Mouse (Mus musculus) G1E (cell line): ENCODE results near the gene Tln2. TPM values are rescaled to one million over a fixed set of nuclear protein-coding genes. Genes with fewer than 3 reads are reported as not detected.

Source experiments
- ATAC-seq: 2 replicates; pipeline ENCODE4 v1.8.0; 2016; ENCODE audit warnings: mild to moderate bottlenecking; ENCODE audit not compliant: insufficient number of reproducible peaks, poor library complexity, low FRiP score, severe bottlenecking; ENCODE audit errors: extremely low read depth
- DNase-seq: peaks from one replicate; pipeline ENCODE4 v3.0.0; 2012; ENCODE audit warnings: low spot score
- H3K27me3 ChIP-seq: 2 replicates; pipeline ENCODE4 v1.6.1; 2012; ENCODE audit warnings: mild to moderate bottlenecking, low read length, inconsistent platforms; ENCODE audit not compliant: insufficient read depth
- H3K36me3 ChIP-seq: replicated peaks from 2 replicates; pipeline ENCODE3; 2012; ENCODE audit warnings: mild to moderate bottlenecking, inconsistent platforms
- H3K4me1 ChIP-seq: 2 replicates; pipeline ENCODE4 v1.6.1; 2012; ENCODE audit warnings: low read depth, low read length, inconsistent platforms, mixed read lengths; ENCODE audit not compliant: insufficient read depth
- H3K4me3 ChIP-seq: 2 replicates; pipeline ENCODE4 v1.5.1; 2012; ENCODE audit warnings: low read depth, mild to moderate bottlenecking, inconsistent platforms, low read length, moderate library complexity, mixed read lengths
- H3K9me3 ChIP-seq: replicated peaks from 2 replicates; pipeline ENCODE4 v1.6.1; 2012; ENCODE audit warnings: inconsistent platforms
- CTCF ChIP-seq: IDR thresholded peaks from 2 replicates; pipeline ENCODE4 v1.5.1; 2012; ENCODE audit warnings: low read depth, low read length, inconsistent platforms, mixed read lengths
- GATA1 ChIP-seq: IDR thresholded peaks from 2 replicates; pipeline ENCODE4 v1.6.1; 2012; ENCODE audit warnings: borderline replicate concordance, low read length, inconsistent platforms, mixed read lengths
- GATA2 ChIP-seq: IDR thresholded peaks from 2 replicates; pipeline ENCODE4 v1.6.1; 2012; ENCODE audit warnings: low read depth, low read length, inconsistent platforms, borderline replicate concordance
- POLR2AphosphoS5 ChIP-seq: IDR thresholded peaks from 2 replicates; pipeline ENCODE4 v1.6.1; 2012; ENCODE audit warnings: low read depth, low read length, inconsistent platforms; ENCODE audit not compliant: insufficient replicate concordance
- TAL1 ChIP-seq: conservative IDR thresholded peaks from 2 replicates; pipeline ENCODE4 v1.6.1; 2012; ENCODE audit warnings: low read depth, low read length, inconsistent platforms, mixed read lengths
- polyA plus RNA-seq: library from polyadenylated mRNA; stranded (reverse); fragments of >175 nt; gene quantifications from 2 replicates; pipeline ENCODE4 v1.2.3, GENCODE M21; 2012
- total RNA-seq, 2 experiments: library from RNA; stranded (forward) in 1 of 2; stranded (reverse) in 1 of 2; fragments of 200-1000 nt in 1 of 2; fragments of >200 nt in 1 of 2; fragmentation: Nextera tagmentation in 1 of 2; gene quantifications; 2 replicates each; pipeline ENCODE4 v1.2.3; 2014 to 2017

The Tln2 gene
- total and polyA plus RNA-seq, 3 experiments: 1.6 to 8.1 (median 2.1) TPM

DNA sequence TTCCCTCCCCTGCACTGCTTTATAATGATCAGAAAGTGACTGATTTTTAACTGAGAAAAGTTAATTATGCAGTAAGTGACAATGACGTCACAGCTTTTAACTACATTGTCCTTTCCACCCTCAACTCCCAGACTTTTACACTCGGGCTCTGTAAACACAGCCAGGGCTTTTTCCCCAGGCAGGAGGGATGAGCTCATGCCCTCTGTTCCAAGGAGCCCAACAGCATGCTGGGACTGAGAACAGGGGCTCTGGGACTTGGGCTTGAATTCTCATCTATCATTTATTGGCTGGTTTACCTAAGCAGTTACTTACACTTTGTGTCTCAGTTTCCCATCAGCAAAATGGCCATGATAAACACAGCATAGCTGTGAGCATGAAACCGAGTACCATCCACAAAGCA, 259.2 kb downstream of the Tln2 start:
- no peak overlapping the region for H3K4me3 ChIP-seq
- ATAC-seq: no peak
- TF ChIP-seq TAL1 (no peak), POLR2AphosphoS5 (no peak), GATA1 (no peak), GATA2 (no peak), CTCF (no peak)
- peaks cover 6% of the 10 kb centered on the region; the same call in 1 of the 2 replicates for H3K27me3 ChIP-seq
- H3K36me3 ChIP-seq: no peaks in the 10 kb centered on the region
- no peaks in the 10 kb centered on the region for H3K9me3 ChIP-seq
- no peaks in the 10 kb centered on the region for H3K4me1 ChIP-seq
- no peak for DNase-seq

DNA sequence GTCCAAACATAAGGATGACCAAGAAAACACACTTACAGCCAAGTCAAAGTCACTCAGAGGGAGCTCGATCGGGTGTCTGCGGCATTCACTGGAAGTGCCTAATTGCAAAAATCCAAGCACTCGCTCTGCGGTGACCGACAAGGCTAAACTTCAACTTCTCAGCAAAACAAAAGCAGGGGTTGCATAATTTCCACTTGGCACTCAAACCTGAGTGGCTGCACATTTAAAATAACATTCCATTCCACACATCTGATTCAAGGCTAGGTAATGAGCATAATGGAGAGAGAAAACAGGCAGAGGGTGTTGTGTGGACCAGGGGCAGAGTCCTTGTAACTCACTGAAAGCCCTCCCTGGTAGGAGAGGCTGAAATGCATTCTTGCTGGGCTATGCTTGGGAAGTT, 260.3 kb downstream of the Tln2 start:
- ATAC-seq (no peak), DNase-seq (no peak)
- Histone ChIP-seq H3K36me3 (no peaks in the 10 kb centered on the region), H3K4me1 (no peaks in the 10 kb centered on the region), H3K27me3 (peaks cover 2% of the 10 kb centered on the region; the same call in 1 of the 2 replicates), H3K9me3 (no peaks in the 10 kb centered on the region), H3K4me3 (no peak overlapping the region)
- TF ChIP-seq CTCF (no peak), GATA2 (no peak), POLR2AphosphoS5 (no peak), TAL1 (no peak), GATA1 (no peak)

DNA sequence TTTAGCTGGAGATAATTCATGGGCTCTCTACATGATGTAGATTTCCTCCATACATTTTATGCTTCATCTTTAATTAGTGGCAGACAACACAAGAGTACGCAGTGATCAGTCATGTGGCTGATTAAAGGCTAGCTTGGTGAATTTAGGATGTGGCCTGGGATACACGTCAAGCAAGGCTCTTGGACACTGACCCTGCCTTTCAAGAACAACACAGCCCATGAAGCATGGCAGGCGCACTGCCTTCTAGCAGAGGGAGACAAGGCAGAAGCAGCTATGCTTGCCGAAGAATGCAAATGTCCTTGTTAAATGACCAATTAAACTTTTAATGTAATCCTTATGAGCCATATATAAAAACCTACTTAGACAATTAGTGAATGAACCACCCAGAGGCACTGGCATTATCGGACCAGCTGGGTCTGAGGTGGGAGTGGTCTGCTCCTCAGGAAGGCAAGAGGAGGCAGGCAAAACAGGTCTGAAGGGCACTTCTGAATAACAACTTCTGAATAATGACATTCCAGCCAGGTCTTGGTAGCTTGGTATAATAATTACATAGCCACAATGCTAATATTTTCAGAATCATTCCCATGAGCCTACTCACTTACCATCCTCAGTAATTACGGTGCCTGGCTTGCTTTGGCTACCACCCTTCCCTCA, 262.1 kb downstream of the Tln2 start:
- Histone ChIP-seq H3K4me3 (no peak overlapping the region), H3K36me3 (no peaks in the 10 kb centered on the region), H3K9me3 (no peaks in the 10 kb centered on the region), H3K27me3 (peaks cover 1% of the 10 kb centered on the region; the same call in 1 of the 2 replicates), H3K4me1 (no peaks in the 10 kb centered on the region)
- ATAC-seq (no peak), DNase-seq (no peak)
- TF ChIP-seq POLR2AphosphoS5 (no peak), CTCF (no peak), TAL1 (no peak), GATA1 (no peak), GATA2 (no peak)

DNA sequence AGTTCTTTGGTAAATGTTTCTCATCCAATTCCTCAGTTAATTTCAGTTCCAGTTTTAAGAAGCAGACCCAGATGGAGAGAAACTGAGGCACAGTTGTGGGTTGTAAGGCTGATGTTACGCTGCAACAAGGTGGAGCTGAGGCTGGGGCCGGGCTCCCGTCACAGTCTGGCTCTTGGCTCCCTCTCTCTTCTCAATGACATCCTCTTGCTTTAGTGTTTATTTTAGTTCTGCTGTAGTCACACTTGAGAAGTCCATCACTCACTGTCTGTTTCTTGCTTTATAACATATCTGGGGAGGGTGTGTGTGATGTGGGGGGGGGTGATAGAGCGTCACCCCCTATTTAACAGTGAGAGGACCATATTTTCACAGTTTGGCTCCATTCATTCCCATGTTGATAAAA, 272.0 kb downstream of the Tln2 start:
- no peak for DNase-seq
- Histone ChIP-seq H3K4me3 (no peak overlapping the region), H3K4me1 (no peaks in the 10 kb centered on the region), H3K27me3 (no peaks in the 10 kb centered on the region), H3K36me3 (peaks cover 2% of the 10 kb centered on the region), H3K9me3 (no peaks in the 10 kb centered on the region)
- no peak for ATAC-seq
- TF ChIP-seq CTCF (no peak), POLR2AphosphoS5 (no peak), GATA1 (no peak), TAL1 (no peak), GATA2 (no peak)

DNA sequence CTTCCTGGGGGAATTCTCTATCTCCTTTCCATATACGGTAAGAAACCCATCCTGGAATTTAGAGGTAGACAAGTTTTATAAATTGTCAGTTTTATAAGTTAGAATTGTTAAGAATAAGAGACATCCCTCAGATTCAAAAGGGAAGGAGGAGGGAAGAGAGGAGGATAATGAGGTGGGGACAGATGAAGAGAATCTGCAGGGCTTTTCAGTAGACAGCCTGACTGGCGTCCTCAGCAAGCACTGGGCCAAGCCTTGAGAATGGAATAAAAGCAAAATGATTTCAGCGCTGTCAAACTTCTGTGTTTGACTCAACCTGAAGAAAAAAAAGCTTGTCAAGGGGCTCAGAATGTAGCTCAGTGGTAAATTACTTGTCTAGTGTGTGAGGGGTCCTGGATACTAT, 272.7 kb downstream of the Tln2 start:
- Histone ChIP-seq H3K27me3 (no peaks in the 10 kb centered on the region), H3K4me1 (no peaks in the 10 kb centered on the region), H3K9me3 (no peaks in the 10 kb centered on the region), H3K4me3 (no peak overlapping the region), H3K36me3 (peaks cover 2% of the 10 kb centered on the region)
- ATAC-seq: no peak
- DNase-seq: no peak
- TF ChIP-seq CTCF: no peak
- no peak for TF ChIP-seq POLR2AphosphoS5
- TF ChIP-seq TAL1: no peak
- TF ChIP-seq GATA1: no peak
- TF ChIP-seq GATA2: no peak

DNA sequence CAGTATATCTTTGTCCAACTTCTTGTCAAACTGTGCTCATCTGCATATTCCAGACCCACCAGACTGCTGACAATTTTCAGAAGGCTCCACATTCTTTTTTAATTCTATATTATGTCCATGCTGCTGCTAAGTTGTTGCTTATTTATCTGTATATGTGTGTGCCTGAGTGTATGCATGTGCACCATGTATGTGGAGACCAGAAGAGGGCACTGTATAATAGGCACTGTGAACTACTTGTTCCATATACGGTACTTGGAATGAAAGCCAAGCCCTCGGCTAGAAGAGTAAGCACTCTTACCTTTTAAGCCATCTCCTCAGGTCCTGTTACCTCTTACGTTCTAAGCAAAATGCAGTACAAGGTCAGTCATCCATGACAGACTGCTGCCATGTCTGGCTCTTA, 274.0 kb downstream of the Tln2 start:
- TF ChIP-seq GATA1 (no peak), TAL1 (no peak), GATA2 (no peak), CTCF (no peak), POLR2AphosphoS5 (no peak)
- Histone ChIP-seq H3K27me3 (no peaks in the 10 kb centered on the region; the same call in 1 of the 2 replicates), H3K9me3 (no peaks in the 10 kb centered on the region), H3K36me3 (peaks cover 2% of the 10 kb centered on the region), H3K4me1 (no peaks in the 10 kb centered on the region), H3K4me3 (no peak overlapping the region)
- ATAC-seq (no peak), DNase-seq (no peak)
